Comparison of ENCODE assay signal across 16 mouse cellular contexts in the genomic region with DNA sequence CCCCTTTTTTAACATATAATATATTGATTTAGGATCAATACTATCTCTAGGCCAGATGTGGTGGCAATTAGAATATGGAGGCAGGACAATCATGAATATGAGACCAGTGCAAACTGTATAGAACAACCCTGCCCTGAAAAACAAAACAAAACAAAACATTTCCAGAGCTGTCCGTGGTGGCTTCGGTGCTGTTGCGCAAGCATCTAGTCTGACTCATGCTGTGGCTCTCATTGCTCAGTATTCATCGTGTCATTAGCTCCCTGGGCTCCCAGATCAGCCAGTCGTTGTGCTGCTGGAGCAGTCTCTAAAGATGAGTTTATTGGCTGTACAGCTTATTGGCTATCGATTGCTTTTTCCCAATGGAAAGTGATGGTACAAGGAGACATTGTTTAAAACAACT. TPM values are rescaled to one million over a fixed set of nuclear protein-coding genes. Genes with fewer than 3 reads are reported as not detected.
DNase-seq lines count a peak whose midpoint lies in the region; ATAC-seq and TF ChIP-seq lines count a peak whose summit lies in the region.
"Had no signal": no experiment of that assay in that cellular context is flagged by ENCODE, and none has a peak within 500 bp of the region (broad histone marks: within the 10 kb centered on the region; RNA-seq: fewer than 3 reads in every experiment).

No protein-coding gene starts in this region.

- H3K27ac ChIP-seq in liver, embryonic 11.5 days (ENCODE audit: low read depth, low read length) = no peak overlapping the region
- H3K27ac ChIP-seq in liver, embryonic 12.5 days = no peak overlapping the region
- H3K27ac ChIP-seq: kidney, embryonic 15.5 days; layer of hippocampus, adult 2 months; midbrain, embryonic 15.5 days had no signal

- no peaks in the 10 kb centered on the region for H3K27me3 ChIP-seq in liver, embryonic 11.5 days (replicated peaks; ENCODE audit: control insufficient read depth, insufficient read depth, low read length)
- no peaks in the 10 kb centered on the region for H3K27me3 ChIP-seq in liver, embryonic 12.5 days (replicated peaks)
- no peaks in the 10 kb centered on the region for H3K27me3 ChIP-seq in C2C12 (ENCODE audit: control insufficient read depth, insufficient read depth, insufficient read length)
- H3K27me3 ChIP-seq: CH12.LX; kidney, embryonic 15.5 days; midbrain, embryonic 15.5 days had no signal

- no peak overlapping the region for H3K4me2 ChIP-seq in liver, embryonic 11.5 days
- no peak overlapping the region for H3K4me2 ChIP-seq in liver, embryonic 12.5 days
- H3K4me2 ChIP-seq: kidney, embryonic 15.5 days; midbrain, embryonic 15.5 days had no signal

- no peak overlapping the region for H3ac ChIP-seq in C2C12 (ENCODE audit: control insufficient read depth, insufficient read length, low read depth)

- no peak for TF ChIP-seq CTCF in C2C12 (IDR thresholded peaks at IDR 0.05; ENCODE audit: control insufficient read depth, insufficient read depth, insufficient read length)

- H3K4me3 ChIP-seq in liver, embryonic 11.5 days (ENCODE audit: low read depth, low read length) = no peak overlapping the region
- no peak overlapping the region for H3K4me3 ChIP-seq in liver, embryonic 12.5 days
- no peak overlapping the region for H3K4me3 ChIP-seq in C2C12 (ENCODE audit: insufficient read depth, poor library complexity, severe bottlenecking)
- H3K4me3 ChIP-seq: kidney, embryonic 15.5 days; layer of hippocampus, adult 2 months; midbrain, embryonic 15.5 days had no signal

- 57% methylated on average over 6 of the region's 6 CpGs for WGBS in liver, embryonic 11.5 days
- WGBS in liver, embryonic 12.5 days (ENCODE audit: insufficient replicate concordance) = 54% methylated on average over 6 of the region's 6 CpGs

- H3K9me3 ChIP-seq in liver, embryonic 11.5 days (ENCODE audit: control insufficient read depth, low read length) = no peaks in the 10 kb centered on the region
- H3K9me3 ChIP-seq in liver, embryonic 12.5 days (replicated peaks) = no peaks in the 10 kb centered on the region
- H3K9me3 ChIP-seq: kidney, embryonic 15.5 days; midbrain, embryonic 15.5 days had no signal

- peaks cover 2% of the 10 kb centered on the region for H3K79me3 ChIP-seq in C2C12 (ENCODE audit: low read depth)

- peaks cover 13% of the 10 kb centered on the region for H3K79me2 ChIP-seq in C2C12 (ENCODE audit: control insufficient read depth, insufficient read depth)

- DNase-seq in liver, embryonic 11.5 days (ENCODE audit: low spot score) = no peak
- peak; percentile 64 for DNase-seq in adrenal gland, adult 2 months
- DNase-seq in ovary, postnatal 36 days (ENCODE audit: low spot score) = no peak
- DNase-seq in spleen, postnatal 14 days (ENCODE audit: low spot score in 2 of 2) = no peak
- no peak for DNase-seq in spleen, adult 18-20 months
- DNase-seq: cerebellum, adult 9-10 months; heart, postnatal 36 days; lung, postnatal 10 days had no signal

- H3K4me1 ChIP-seq in liver, embryonic 11.5 days (replicated peaks; ENCODE audit: control insufficient read depth, insufficient read depth, low read length) = no peaks in the 10 kb centered on the region
- no peaks in the 10 kb centered on the region for H3K4me1 ChIP-seq in liver, embryonic 12.5 days
- H3K4me1 ChIP-seq: kidney, embryonic 15.5 days; midbrain, embryonic 15.5 days had no signal

- peak; percentile 21; the same call in 1 of the 2 replicates for ATAC-seq in liver, embryonic 11.5 days (replicated peaks; ENCODE audit: low FRiP score)
- ATAC-seq in liver, embryonic 12.5 days = no peak
- peak; percentile 87 for ATAC-seq in megakaryocyte, adult 5-6 weeks (ENCODE audit: poor library complexity, severe bottlenecking)
- ATAC-seq: inflammation-experienced regulatory T-cells, adult 6 months; midbrain, embryonic 15.5 days had no signal

- H3K9ac ChIP-seq in liver, embryonic 11.5 days (ENCODE audit: low read depth, low read length) = no peak overlapping the region
- no peak overlapping the region for H3K9ac ChIP-seq in liver, embryonic 12.5 days
- H3K9ac ChIP-seq: kidney, embryonic 15.5 days; midbrain, embryonic 15.5 days had no signal

- peaks cover 17% of the 10 kb centered on the region for H3K36me3 ChIP-seq in liver, embryonic 11.5 days (ENCODE audit: control insufficient read depth, insufficient read depth, low read length)
- H3K36me3 ChIP-seq in liver, embryonic 12.5 days = peaks cover 89% of the 10 kb centered on the region
- peaks cover 62% of the 10 kb centered on the region for H3K36me3 ChIP-seq in C2C12 (ENCODE audit: control insufficient read depth, insufficient read depth)
- H3K36me3 ChIP-seq: midbrain, embryonic 15.5 days had no signal

TF ChIP-seq in C2C12, 6 proteins besides CTCF, POLR2A, EP300 and RAD21:
- no peak for TF ChIP-seq MAX (IDR thresholded peaks at IDR 0.05)
- TF ChIP-seq USF1 (IDR thresholded peaks at IDR 0.05; ENCODE audit: low read depth) = no peak
- no peak for TF ChIP-seq MYOG (IDR thresholded peaks at IDR 0.05; ENCODE audit: control insufficient read depth, extremely low read depth, insufficient read length)
- peak; percentile 100 for TF ChIP-seq CEBPB (IDR thresholded peaks at IDR 0.05; ENCODE audit: low read depth)
- TF ChIP-seq FOSL1 (IDR thresholded peaks at IDR 0.05; ENCODE audit: insufficient read depth, low read length, poor library complexity, severe bottlenecking) = peak; percentile 29
- no peak for TF ChIP-seq MYOD1 (IDR thresholded peaks at IDR 0.05; ENCODE audit: control insufficient read depth, insufficient read length, low read depth)

RNA-seq across cellular contexts. Expression of a gene that starts 21.2 kb away (rescaled TPM):
- 42.7 and 47.6 TPM in 2 replicates for polyA plus RNA-seq in liver, embryonic 11.5 days (2014; fragmentation: Nextera tagmentation; extraction: Ambion mirVana)
- polyA plus RNA-seq in liver, embryonic 12.5 days (2016; fragmentation: Nextera tagmentation; extraction: Ambion mirVana) = 57.1 and 58.7 TPM in 2 replicates
- polyA plus RNA-seq in C2C12 (2012; fragmentation: generic; extraction: Trizol) = 0.04 TPM
- total RNA-seq in adrenal gland, adult 2 months (2021) = 1 to 10 TPM; 1.8 to 2.8 TPM
- polyA plus RNA-seq in adrenal gland, adult 2 months (2012; rRNA removed) = 5.1 and 8.9 TPM in 2 replicates
- 2.2 and 3.8 TPM in 2 replicates for total RNA-seq in megakaryocyte, adult 5-6 weeks (2015)
- total RNA-seq in megakaryocyte, adult 5-6 weeks (2017) = 1.8 and 2.6 TPM in 2 replicates
- polyA plus RNA-seq: inflammation-experienced regulatory T-cells, adult 6 months had no signal

RNA-seq across cellular contexts. Expression of a gene that starts 35.1 kb away (rescaled TPM):
- polyA plus RNA-seq in liver, embryonic 11.5 days (2014; fragmentation: Nextera tagmentation; extraction: Ambion mirVana) = 16.2 and 20.4 TPM in 2 replicates
- polyA plus RNA-seq in liver, embryonic 12.5 days (2016; fragmentation: Nextera tagmentation; extraction: Ambion mirVana) = 14.2 and 16.2 TPM in 2 replicates
- 3.5 TPM for polyA plus RNA-seq in C2C12 (2012; fragmentation: generic; extraction: Trizol)
- under 1 TPM; 0.31 to 0.58 TPM for total RNA-seq in adrenal gland, adult 2 months (2021)
- 0.10 and 0.13 TPM in 2 replicates for polyA plus RNA-seq in adrenal gland, adult 2 months (2012; rRNA removed)
- total RNA-seq in megakaryocyte, adult 5-6 weeks (2015) = 36.2 and 37.6 TPM in 2 replicates
- total RNA-seq in megakaryocyte, adult 5-6 weeks (2017) = 13.9 and 16.7 TPM in 2 replicates

RNA-seq across cellular contexts. Expression of a gene that starts 48.0 kb away (rescaled TPM):
- 108 and 109 TPM in 2 replicates for polyA plus RNA-seq in liver, embryonic 11.5 days (2014; fragmentation: Nextera tagmentation; extraction: Ambion mirVana)
- polyA plus RNA-seq in liver, embryonic 12.5 days (2016; fragmentation: Nextera tagmentation; extraction: Ambion mirVana) = 71.5 and 75.6 TPM in 2 replicates
- polyA plus RNA-seq in C2C12 (2012; fragmentation: generic; extraction: Trizol) = 28.6 TPM
- total RNA-seq in adrenal gland, adult 2 months (2021) = 100 to 1,000 TPM; 106 to 118 TPM
- polyA plus RNA-seq in adrenal gland, adult 2 months (2012; rRNA removed) = 30.9 and 37.6 TPM in 2 replicates
- total RNA-seq in megakaryocyte, adult 5-6 weeks (2015) = 93.3 and 118 TPM in 2 replicates
- 253 and 262 TPM in 2 replicates for total RNA-seq in megakaryocyte, adult 5-6 weeks (2017)

RNA-seq across cellular contexts. Expression of a gene that starts 53.5 kb away (rescaled TPM):
- polyA plus RNA-seq in liver, embryonic 11.5 days (2014; fragmentation: Nextera tagmentation; extraction: Ambion mirVana) = 24.2 and 25.8 TPM in 2 replicates
- polyA plus RNA-seq in liver, embryonic 12.5 days (2016; fragmentation: Nextera tagmentation; extraction: Ambion mirVana) = 30.2 and 33.1 TPM in 2 replicates
- not detected for polyA plus RNA-seq in C2C12 (2012; fragmentation: generic; extraction: Trizol)
- under 1 TPM; 0.48 to 0.61 TPM for total RNA-seq in adrenal gland, adult 2 months (2021)
- polyA plus RNA-seq in adrenal gland, adult 2 months (2012; rRNA removed) = 5.1 and 10.0 TPM in 2 replicates
- 1.5 and 2.8 TPM in 2 replicates for total RNA-seq in megakaryocyte, adult 5-6 weeks (2015)
- total RNA-seq in megakaryocyte, adult 5-6 weeks (2017) = 0.33 and 0.53 TPM in 2 replicates
- total RNA-seq: heart, postnatal 36 days had no signal
